Mouse (Mus musculus) heart, adult 2 months (tissue): Measurements from ENCODE around the gene Cstad. TPM values are rescaled to one million over a fixed set of nuclear protein-coding genes. Genes with fewer than 3 reads are reported as not detected.
A peak's percentile ranks its signal among the peaks of the same experiment; 100 is the strongest.

Experiments
- DNase-seq, 2 experiments: peaks; one replicate each; pipeline ENCODE4 v3.0.0; 2021
- H3K27ac ChIP-seq: fragments of 200-600 bp; 2 replicates; pipeline ENCODE4 v1.8.1; 2022
- H3K27me3 ChIP-seq: fragments of 200-500 bp; 2 replicates; pipeline ENCODE4 v1.6.1; 2012; ENCODE audit warnings: mild to moderate bottlenecking, low read length, inconsistent platforms, mixed read lengths; ENCODE audit not compliant: control insufficient read depth, insufficient read depth
- H3K36me3 ChIP-seq: fragments of 200-500 bp; 2 replicates; pipeline ENCODE4 v1.6.1; 2012; ENCODE audit warnings: low read length, inconsistent platforms; ENCODE audit not compliant: control insufficient read depth, insufficient read depth
- H3K4me1 ChIP-seq: fragments of 200-500 bp; 2 replicates; pipeline ENCODE4 v1.6.1; 2011; ENCODE audit warnings: low read length; ENCODE audit not compliant: control insufficient read depth, insufficient read depth
- H3K4me3 ChIP-seq: fragments of 200-600 bp; 2 replicates; pipeline ENCODE4 v1.8.1; 2022
- H3K79me2 ChIP-seq: fragments of 200-500 bp; replicated peaks from 2 replicates; pipeline ENCODE4 v1.6.1; 2012; ENCODE audit warnings: mild to moderate bottlenecking, inconsistent platforms, low read length, moderate library complexity, mixed read lengths; ENCODE audit not compliant: control insufficient read depth, insufficient read depth
- H3K9ac ChIP-seq: fragments of 200-500 bp; 2 replicates; pipeline ENCODE4 v1.6.1; 2012; ENCODE audit warnings: low read depth, mild to moderate bottlenecking, control low read depth, inconsistent platforms, low read length, mixed read lengths
- CTCF ChIP-seq: fragments of 200-600 bp; IDR thresholded peaks from 2 replicates; pipeline ENCODE4 v1.8.1; 2022; ENCODE audit warnings: antibody characterized with exemption, mild to moderate bottlenecking, moderate library complexity
- EP300 ChIP-seq: fragments of 200-500 bp; IDR thresholded peaks from 2 replicates; pipeline ENCODE4 v1.6.1; 2011; ENCODE audit warnings: low read depth, low read length, control low read depth; ENCODE audit not compliant: insufficient read depth
- POLR2A ChIP-seq: fragments of 200-500 bp; IDR thresholded peaks from 2 replicates; pipeline ENCODE4 v1.6.1; 2011; ENCODE audit warnings: mild to moderate bottlenecking, low read depth, low read length, control low read depth; ENCODE audit not compliant: insufficient read depth
- WGBS: fragments of 180-500 bp; shearing (Covaris S2); methylation state at CpG from one replicate; pipeline ENCODE4 v1.1.7; 2018; 5-methylcytosine and 5-hydroxymethylcytosine counted together
- intact Hi-C: fragments of 180-260 bp; cut with DNase I; formaldehyde crosslinking; loops from one replicate; pipeline ENCODE4 v1.15.1; 2025
- polyA plus RNA-seq: library from polyadenylated mRNA; depleted of rRNA; stranded (reverse); fragments of >200 nt; gene quantifications from 2 replicates; pipeline ENCODE4 v1.2.3, GENCODE M21; 2012
- total RNA-seq, 2 experiments: library from RNA; stranded (reverse); gene quantifications; 2 replicates each; pipeline ENCODE4 v1.2.3; 2021

The Cstad gene
- total and polyA plus RNA-seq, 3 experiments: 0.73 to 1.0 (median 0.76) TPM

GRCm38 (mm10) chr2:30595796-30596195, 956 bp downstream of the Cstad start:
- H3K27ac ChIP-seq: peak overlapping the region; percentile 99
- no peaks in the 10 kb centered on the region for H3K79me2 ChIP-seq
- H3K9ac ChIP-seq: peak overlapping the region; percentile 69; the same call in 1 of the 2 replicates
- peaks cover 2% of the 10 kb centered on the region; the same call in 1 of the 2 replicates for H3K36me3 ChIP-seq
- intact Hi-C loops: loop anchor here (2.0 to 10.0 kb wide), 2 partner anchors 47 to 119 kb away; no protein-coding TSS in a partner anchor
- no peak for TF ChIP-seq EP300
- no peak for TF ChIP-seq POLR2A
- no peak for TF ChIP-seq CTCF
- DNase-seq: peak in 1 of 2 experiments; percentile 23
- H3K4me1 ChIP-seq: peaks cover 13% of the 10 kb centered on the region
- WGBS: 75% methylated on average over 4 of the region's 4 CpGs
- no peaks in the 10 kb centered on the region for H3K27me3 ChIP-seq
- H3K4me3 ChIP-seq: peak overlapping the region; percentile 74; the same call in 1 of the 2 replicates

- TF ChIP-seq CTCF: no peak
- TF ChIP-seq EP300: no peak
- TF ChIP-seq POLR2A: no peak
- 24% methylated on average over 3 of the region's 3 CpGs for WGBS
- H3K36me3 ChIP-seq: no peaks in the 10 kb centered on the region
- H3K79me2 ChIP-seq: no peaks in the 10 kb centered on the region
- intact Hi-C loops: loop anchor here (2.0 to 10.0 kb wide), 2 partner anchors 59 to 115 kb away; no protein-coding TSS in a partner anchor
- DNase-seq: peak in 1 of 2 experiments; percentile 20
- H3K27me3 ChIP-seq: no peaks in the 10 kb centered on the region
- no peak overlapping the region for H3K4me3 ChIP-seq
- H3K9ac ChIP-seq: no peak overlapping the region
- peak overlapping the region; percentile 94 for H3K27ac ChIP-seq
- H3K4me1 ChIP-seq: peaks cover 12% of the 10 kb centered on the region
Observed at GRCm38 (mm10) chr2:30599621-30600020, 4.8 kb downstream of the Cstad start.

GRCm38 (mm10) chr2:30600291-30600690, 5.5 kb downstream of the Cstad start:
- peak overlapping the region; percentile 28 for H3K4me3 ChIP-seq
- no peaks in the 10 kb centered on the region for H3K27me3 ChIP-seq
- no peaks in the 10 kb centered on the region for H3K36me3 ChIP-seq
- H3K79me2 ChIP-seq: no peaks in the 10 kb centered on the region
- peak overlapping the region; percentile 94 for H3K27ac ChIP-seq
- peak; percentile 80 to 82 for DNase-seq
- intact Hi-C loops: loop anchor here (2.0 kb wide), 1 partner anchor 59 kb away; no protein-coding TSS in a partner anchor
- peaks cover 13% of the 10 kb centered on the region for H3K4me1 ChIP-seq
- TF ChIP-seq POLR2A (peak; percentile 91), EP300 (no peak), CTCF (no peak)
- 8% methylated on average over 9 of the region's 9 CpGs for WGBS
- H3K9ac ChIP-seq: peak overlapping the region; percentile 69

- H3K36me3 ChIP-seq: no peaks in the 10 kb centered on the region
- WGBS: 7% methylated on average over 19 of the region's 20 CpGs
- no peaks in the 10 kb centered on the region for H3K27me3 ChIP-seq
- intact Hi-C loops: loop anchor here (2.0 kb wide), 1 partner anchor 58 kb away; no protein-coding TSS in a partner anchor
- DNase-seq: peak; percentile 83 to 87
- peaks cover 16% of the 10 kb centered on the region for H3K4me1 ChIP-seq
- peak overlapping the region; percentile 53 for H3K9ac ChIP-seq
- TF ChIP-seq POLR2A (peak; percentile 62), EP300 (peak; percentile 79), CTCF (peak; percentile 25)
- peak overlapping the region; percentile 94 for H3K27ac ChIP-seq
- H3K79me2 ChIP-seq: no peaks in the 10 kb centered on the region
- peak overlapping the region; percentile 28 for H3K4me3 ChIP-seq
Observed at GRCm38 (mm10) chr2:30600965-30601841, 6.4 kb downstream of the Cstad start.

GRCm38 (mm10) chr2:30602451-30602850, 7.6 kb downstream of the Cstad start:
- Histone ChIP-seq H3K79me2 (no peaks in the 10 kb centered on the region), H3K27me3 (no peaks in the 10 kb centered on the region), H3K4me1 (peaks cover 16% of the 10 kb centered on the region), H3K27ac (peak overlapping the region; percentile 1; the same call in 1 of the 2 replicates), H3K36me3 (no peaks in the 10 kb centered on the region), H3K4me3 (no peak overlapping the region), H3K9ac (no peak overlapping the region)
- intact Hi-C loops: no loop called here
- TF ChIP-seq CTCF: no peak
- TF ChIP-seq POLR2A: no peak
- TF ChIP-seq EP300: no peak
- no peak for DNase-seq

GRCm38 (mm10) chr2:30603731-30604130, 8.9 kb downstream of the Cstad start:
- TF ChIP-seq POLR2A (no peak), EP300 (no peak), CTCF (no peak)
- Histone ChIP-seq H3K4me3 (no peak overlapping the region), H3K9ac (no peak overlapping the region), H3K27ac (no peak overlapping the region), H3K36me3 (no peaks in the 10 kb centered on the region), H3K79me2 (no peaks in the 10 kb centered on the region), H3K27me3 (no peaks in the 10 kb centered on the region), H3K4me1 (peaks cover 14% of the 10 kb centered on the region)
- DNase-seq: no peak
- intact Hi-C loops: no loop called here
- 91% methylated on average over 5 of the region's 5 CpGs for WGBS
